Mouse (Mus musculus) gastrocnemius, postnatal 36 days (tissue): ENCODE measurements around the gene Crmp1. TPM values are rescaled to one million over a fixed set of nuclear protein-coding genes. Genes with fewer than 3 reads are reported as not detected.

Experiments
- DNase-seq, 2 experiments: peaks; one replicate each; pipeline ENCODE4 v3.0.0; 2022
- intact Hi-C: fragments of 180-260 bp; cut with DNase I; formaldehyde crosslinking; loops from one replicate; pipeline ENCODE4 v1.15.1; 2025
- total RNA-seq, 2 experiments: library from RNA; stranded (reverse); gene quantifications; 2 replicates each; pipeline ENCODE4 v1.2.3; 2021

Gene Crmp1
- total RNA-seq, 2 experiments from 2014 or later = 0.38 TPM; not detected in 1

DNA sequence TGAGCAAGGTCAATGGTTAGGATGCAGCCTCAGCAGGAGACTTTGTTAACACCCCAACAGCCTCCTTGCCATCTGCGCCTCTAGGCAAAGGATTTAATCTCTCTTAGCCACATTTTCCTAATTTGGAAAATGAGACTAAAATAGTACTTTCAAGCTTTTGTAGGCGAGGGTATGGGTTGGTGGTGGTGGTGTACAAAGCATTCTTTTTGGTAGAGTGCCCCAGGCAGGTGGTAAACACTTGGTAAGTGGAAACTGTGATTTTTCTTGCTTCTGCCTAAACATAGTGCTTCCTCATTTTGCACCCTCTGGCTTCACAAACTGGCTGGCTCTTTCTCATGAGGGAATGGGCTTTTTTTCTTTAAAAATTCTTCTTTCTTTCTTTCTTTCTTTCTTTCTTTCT is 3.1 kb upstream of the Crmp1 start:
- no peak for DNase-seq
- intact Hi-C loops = no loop called here

DNA sequence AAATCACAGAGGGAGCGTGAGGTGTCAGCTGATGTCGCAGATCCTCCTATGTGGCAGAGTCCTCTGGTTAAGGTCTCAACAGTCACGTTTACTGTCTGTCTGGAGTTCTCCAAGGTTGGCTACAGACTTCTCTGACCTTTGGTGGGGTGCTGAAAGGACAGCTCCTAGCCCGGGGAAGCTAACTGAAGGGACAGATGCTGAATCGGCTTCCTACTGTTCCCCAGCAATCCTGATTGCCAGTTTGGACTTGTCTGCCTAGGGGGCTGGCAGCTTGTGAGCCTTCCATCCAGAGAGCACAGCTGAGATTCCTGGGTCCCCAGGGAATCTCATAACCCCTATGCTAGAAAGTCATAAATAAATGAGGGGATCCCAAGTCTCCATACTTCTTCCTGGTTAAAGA is 1.2 kb upstream of the Crmp1 start:
- intact Hi-C loops = no loop called here
- DNase-seq = no peak

DNA sequence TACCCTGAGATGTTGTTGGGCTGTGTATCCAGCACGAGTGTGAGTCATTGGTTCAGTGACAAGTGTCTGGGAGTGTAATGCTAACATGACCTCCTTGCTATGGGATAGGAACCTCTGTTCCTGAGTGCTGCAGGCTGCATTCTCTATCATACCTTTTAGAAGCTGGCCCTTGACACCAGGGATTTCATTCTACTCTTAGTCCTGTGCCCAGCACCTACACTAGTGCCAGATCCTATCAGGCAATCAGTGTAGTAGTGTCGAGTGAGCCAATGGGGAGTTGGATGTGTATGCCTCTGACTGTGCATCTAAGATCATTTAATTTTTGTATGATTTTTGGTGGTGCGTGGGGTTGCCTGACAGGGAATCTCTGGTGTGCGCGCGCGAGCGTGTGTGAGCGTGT is 516 bp upstream of the Crmp1 start:
- no peak for DNase-seq
- intact Hi-C loops = no loop called here

DNA sequence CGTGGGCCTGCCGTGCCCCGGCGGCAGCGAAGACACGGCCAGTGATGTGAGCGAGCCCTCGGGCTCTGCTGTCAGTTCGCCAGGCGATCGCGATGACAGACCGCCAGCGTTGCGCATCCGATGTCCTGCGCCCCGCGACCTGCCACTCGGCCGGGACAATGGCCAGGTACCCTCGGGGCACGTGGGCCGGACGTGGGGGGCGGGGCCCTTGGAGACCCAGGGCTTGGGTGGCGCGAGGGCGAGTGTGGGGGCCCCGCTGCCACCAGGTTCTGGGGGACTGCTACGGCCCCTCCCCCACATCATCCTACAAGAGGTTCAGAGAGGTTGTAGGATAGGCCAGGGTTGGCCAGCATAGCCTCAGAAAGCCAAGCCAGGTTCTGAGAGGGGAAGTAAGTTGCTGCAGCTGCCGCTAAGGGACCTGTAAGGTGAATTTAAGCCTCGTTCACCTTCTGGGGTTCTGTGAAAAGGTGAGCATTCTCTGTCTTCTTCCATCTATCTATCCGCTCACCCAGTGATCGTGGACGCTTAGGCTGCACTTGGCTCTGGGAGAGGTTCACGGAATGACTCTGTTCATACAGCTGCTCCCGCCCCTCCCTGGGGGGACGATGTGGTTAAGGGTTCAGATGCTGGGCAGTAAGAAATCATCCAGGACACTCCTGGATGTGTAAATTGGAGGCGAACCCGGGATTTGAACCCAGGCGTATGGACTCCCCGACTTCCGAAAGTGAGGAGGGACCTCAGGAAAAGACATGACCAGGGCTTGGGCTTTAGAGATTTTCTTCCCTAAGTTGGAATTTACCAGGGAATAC is 824 bp downstream of the Crmp1 start:
- intact Hi-C loops = no loop called here

DNA sequence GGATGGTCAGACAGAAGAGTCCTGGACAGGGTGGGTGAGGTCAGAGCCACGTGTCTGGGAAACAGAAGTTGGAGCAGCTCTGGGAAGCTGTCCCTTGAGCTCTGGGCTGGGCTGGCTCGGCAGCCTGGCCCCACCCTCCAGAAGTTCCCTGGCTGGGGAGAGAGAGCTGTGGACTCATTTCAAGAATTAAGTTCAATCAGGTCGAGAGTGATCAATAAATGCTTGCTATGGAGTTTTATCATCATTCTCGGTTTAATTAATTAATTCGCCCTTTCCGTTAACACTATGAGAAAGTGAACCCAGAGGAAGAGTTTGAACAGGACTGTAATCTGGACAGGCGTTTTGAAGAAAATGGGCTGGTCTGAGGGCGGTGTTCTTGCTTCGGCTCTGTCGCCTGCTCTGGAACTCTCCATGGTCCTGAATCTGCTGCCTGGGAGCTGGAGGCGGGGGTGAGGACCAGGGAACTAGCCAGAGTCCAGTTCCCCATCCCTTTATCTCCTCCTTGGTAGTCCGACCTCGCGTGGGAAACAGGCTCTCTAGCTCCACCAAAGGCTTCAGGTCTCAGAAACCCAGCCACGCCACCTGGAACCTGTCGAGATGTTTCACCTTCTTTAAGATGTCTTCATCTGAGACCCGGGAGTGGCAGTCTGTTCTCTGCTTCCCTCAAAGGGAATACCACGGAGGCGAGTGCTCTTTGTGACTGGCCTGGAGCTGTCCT is 1.6 kb downstream of the Crmp1 start:
- peak in 1 of 2 experiments; percentile 38 for DNase-seq
- intact Hi-C loops = no loop called here

More for the DNA sequence above, 824 bp downstream of the Crmp1 start:
- DNase-seq = no peak

DNA sequence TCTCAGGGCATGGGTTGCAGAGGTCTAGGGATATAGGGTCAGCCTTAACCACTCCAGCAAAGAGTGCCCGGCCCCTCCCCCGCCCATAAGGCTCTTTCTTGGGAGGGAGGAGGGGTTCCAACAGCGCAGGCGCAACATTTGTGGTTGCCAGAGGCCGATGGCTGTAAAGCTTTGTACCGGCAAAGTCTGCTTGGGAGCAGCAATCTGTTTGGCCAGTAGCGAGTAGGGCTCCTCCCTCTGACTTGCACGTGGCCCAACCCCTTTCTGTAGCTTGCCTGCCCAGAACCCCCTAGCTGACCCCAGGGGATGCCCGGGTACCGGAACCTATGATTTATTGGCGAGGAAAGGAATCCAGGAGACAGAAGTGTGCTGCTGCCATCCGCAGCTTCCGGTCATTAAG is 2.4 kb downstream of the Crmp1 start:
- intact Hi-C loops = no loop called here
- DNase-seq = no peak

DNA sequence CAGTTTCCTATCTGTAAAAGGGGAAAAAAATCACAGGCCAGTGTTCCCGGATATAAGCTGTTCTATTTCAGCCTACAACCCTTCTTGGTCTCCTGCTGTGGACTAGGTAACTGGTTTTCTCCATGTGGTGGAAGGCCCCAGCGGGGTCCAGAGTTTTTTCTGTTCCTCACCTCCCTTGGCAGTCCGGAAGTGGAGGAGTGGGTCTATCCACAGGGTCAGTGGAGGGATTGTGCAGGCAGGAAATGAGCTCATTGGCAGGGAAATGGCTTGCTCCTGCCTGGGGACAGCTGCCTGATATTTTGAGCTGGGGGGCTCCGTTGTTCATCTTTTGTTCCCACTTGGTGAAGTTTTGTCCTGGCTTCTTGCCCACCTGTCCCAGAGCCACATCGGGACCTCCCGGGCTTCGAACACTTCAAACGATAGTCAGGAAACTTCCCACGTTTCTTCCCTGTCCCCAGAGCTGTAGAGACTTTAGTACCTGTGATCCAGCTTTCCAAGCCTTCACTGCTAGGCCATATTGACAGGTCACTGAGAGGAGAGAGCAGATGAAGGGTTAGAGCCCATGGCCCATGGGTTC is 3.0 kb downstream of the Crmp1 start:
- intact Hi-C loops = no loop called here
- DNase-seq = no peak

DNA sequence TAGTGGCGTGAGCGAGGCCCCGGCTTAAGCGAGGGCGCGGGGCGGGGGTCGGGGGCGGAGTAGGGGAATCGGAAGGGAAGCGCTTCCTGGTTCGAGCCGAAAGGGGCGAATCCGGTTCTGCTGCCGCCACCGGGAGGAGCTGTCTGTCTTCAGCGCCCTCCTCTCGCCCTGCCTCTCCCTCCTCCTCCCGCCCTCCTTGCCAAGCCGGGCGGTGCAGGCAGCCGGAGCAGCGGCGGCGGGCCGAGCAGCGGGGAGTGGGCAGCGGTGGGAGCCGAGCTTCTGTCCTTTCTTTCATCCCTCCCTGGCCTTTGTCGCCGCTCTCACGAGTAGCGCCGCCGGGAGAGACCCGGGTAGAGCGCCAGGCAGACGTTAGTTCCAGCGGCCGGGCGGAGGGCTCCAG is 3.9 kb downstream of the Crmp1 start:
- DNase-seq = no peak
- intact Hi-C loops = no loop called here

DNA sequence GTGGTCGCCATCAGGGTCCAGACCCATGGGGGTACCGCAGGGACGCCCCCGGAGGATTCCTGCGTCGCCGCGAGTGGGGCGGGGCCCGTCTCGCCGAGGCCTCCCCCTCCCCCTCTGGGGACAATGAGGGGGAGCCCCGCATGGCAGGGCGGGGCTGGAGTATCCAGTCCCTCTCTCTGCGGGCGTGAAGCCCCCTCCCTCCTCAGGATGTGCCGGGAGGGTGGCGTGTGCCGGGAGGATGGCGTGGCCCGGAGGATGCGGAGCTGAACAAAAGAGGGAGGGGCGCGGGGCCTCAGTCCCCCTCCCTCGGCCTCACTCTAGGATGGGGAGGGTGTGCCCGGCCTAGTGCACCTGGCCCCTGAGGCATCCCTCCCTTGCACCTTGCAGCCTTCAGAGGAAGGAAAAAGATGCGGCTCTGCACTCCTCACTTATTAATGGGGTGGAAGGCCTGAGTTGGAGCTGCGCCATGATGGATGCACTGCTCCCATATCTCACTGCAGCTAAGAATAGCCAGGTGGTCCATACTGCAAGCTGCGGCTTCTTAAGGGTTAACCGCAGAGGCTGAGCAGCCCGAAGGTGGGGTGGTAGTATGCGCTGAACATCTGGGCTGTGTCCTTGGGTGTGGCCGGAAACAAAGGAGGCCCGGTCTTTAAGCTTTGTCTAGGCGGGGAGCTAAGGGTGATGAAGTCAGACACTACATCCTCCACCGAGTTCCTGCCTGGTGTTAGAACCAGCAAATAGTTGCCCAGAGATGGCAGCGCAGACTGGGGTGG is 4.6 kb downstream of the Crmp1 start:
- intact Hi-C loops = no loop called here
- no peak for DNase-seq

DNA sequence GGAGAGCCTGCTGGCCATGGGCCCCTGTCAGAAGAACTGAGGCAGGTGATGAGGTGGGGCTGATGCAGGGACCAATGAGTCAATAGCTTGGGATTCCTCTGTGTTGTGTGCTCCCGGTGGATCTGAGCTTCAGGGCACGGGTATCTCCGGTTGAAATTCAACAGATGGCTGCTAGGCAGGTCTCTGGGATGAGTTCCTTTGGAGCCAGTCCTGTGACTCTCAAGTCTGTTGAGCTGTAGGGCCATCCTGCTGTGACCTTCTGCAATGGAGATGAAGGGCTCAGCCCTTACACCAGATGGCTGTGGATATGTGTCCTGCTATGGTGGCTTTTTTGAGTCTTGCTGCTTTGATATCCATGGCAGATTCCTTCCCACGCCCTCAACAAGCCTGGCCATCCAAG is 5.7 kb downstream of the Crmp1 start:
- no peak for DNase-seq
- intact Hi-C loops = no loop called here

DNA sequence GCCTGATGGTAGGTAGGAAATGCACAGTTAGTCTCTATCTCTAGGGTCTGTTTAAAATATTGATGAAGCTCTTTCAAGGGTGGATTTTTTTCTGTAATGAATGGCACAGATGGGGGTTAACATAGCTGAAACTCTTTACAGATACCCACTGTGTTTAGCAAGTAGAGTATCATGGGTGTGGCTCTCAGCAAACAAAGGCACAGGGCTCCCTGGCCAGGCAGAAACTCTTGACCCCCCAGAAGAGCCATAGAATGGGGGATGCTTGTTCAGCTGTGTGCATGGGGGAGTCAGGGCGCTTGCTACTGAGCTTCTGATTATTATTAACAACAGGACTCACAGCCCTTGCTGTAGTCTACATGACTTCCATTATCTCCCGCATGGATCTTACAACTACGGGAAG is 7.1 kb downstream of the Crmp1 start:
- DNase-seq = no peak
- intact Hi-C loops = no loop called here

DNA sequence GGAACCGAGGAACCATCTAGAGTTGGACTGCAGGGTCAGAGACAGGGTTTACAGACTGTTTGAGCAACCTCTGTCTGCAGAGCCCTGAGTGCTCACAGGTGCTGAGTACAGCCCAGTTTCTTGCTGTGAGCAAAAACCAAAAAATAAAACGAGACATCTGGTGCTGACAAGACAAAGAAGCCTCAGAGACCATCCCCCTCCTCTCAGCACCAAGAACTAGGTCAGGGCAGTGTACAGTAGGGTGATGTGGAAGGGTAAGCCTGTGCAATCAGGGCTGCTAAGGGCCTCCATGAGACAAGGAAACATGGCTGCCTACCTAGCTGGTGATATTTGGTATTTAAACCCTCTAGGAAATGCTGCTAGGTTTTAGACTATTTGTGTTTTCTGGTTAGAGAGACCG is 9.9 kb downstream of the Crmp1 start:
- intact Hi-C loops = no loop called here
- no peak for DNase-seq

DNA sequence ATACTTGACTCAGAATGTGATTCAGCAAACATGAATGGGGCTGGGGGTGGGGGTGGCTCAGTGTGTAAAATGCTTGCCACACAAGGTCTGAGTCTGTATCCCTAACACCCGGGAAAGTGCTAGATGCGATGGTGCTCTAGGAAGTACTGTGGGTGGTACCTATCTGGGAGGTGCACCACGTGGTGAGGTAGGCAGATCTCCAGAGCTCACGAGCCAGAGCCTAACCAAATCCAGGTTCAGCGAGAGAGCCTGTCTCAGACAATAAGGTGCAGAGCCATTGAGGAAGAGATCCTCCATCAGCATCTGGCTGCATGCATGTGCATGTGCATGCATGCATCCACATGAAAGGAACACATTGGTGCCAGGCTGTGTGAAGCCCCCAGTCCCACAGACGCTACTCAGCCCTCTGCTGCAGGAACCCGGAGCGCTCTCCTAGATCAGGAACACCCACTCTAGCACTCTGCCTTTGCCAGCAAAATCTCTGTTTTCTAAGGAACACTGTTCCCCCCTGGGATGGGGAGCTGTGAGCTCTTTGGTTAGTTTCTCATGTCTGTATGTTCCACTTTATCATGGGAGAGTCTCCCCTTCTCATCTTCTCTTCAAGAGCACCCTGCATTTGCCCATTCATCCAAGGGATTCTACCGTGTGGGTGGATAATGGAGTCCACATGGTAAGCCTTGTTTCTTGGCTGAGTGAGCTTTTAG is 10.5 kb downstream of the Crmp1 start:
- intact Hi-C loops = no loop called here
- DNase-seq = no peak

DNA sequence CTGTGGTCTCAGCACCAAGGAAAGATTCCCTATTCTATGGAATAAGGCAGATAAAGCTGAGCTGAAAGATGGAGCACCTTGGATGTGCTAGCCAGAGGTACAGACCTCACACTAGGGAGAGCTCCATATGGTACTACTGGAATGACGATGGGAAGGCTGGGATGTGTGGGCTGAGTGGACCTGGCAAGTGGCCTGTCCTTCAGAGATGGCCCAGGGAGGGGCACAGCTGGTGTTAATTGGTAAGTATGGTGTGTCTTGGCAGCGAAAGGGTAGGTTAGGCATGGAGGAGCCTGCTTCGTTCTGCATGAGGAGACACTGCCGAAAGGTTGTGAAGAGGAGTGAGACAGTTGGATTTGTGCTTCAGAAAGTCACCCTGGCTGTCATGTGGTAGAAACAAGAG is 12.8 kb downstream of the Crmp1 start:
- intact Hi-C loops = no loop called here
- no peak for DNase-seq

DNA sequence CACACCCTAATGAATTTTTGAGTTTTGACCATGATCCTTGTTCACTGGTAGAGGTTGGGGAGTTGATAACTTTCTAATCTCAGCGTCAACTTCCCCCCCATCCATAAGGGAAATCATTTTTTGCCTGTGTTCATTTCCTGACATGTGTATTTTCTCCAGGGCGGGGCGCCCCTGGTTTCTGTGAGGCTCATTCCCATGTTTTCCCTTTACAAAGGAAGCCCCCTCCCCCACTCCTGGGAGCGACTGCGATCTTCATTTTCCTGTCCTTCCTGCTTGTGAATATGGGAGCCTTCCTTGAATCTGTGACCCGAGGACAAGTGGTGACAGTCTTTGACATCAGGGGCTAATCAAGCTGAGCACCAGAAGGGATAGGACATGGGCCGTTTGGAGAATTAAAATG is 15.1 kb downstream of the Crmp1 start:
- no peak for DNase-seq
- intact Hi-C loops = no loop called here

DNA sequence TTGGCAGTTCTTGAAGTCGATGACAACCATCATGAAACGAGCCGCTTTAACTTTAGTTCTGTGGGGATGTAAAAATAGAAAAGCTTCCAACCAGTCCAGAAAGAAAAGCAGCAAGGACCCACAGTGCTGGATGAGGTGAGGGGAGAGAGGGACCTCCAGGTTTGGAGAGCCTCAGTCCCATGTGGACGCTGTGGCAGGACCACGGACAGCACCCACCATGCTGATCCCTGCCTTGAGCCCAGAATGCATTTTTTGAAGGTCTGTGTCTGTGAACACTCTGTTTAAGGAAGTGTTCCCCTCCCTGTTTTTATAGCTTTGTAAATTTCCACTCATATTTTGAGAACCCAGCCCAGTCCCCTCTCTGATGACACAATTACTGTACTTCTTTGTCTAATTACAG is 15.5 kb downstream of the Crmp1 start:
- no peak for DNase-seq
- intact Hi-C loops = no loop called here

DNA sequence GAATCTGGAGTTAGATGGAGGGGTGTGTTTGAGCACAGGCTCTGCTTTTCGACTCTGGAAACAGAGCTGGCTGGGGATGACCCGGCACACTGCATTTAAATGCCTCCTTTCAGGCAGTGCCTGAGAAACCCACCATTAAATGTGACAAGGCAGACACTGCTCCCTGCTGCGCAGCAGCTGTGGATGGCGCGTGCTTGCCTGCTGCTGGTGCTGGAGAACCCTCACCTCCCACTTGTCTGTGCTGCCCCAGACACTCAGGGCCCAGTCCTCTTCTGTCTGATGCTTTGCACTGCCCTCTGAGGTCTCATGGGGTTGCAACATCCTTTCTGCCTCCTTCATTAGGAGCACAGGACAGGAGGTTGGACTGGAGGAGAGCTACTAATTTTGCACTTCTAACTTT is 20.0 kb downstream of the Crmp1 start:
- DNase-seq = no peak
- intact Hi-C loops = no loop called here

DNA sequence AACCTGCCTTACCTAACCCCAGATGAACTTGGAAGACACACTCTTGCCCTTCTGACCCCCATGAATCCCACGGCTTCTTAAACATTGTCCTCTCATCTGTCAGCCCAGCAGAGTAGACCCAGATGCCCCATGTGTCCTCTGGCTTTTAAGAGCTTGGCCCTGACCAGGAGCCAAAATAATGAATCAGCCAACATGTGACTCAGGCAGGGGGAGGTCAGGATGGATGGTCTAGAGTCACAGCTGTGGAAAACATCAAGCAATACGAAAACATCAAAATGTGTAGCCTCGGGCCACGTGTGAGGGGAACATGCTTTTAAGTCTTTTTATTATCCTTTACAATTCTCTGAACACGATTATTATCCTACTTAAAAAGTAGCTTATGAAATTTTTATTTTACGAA is 22.1 kb downstream of the Crmp1 start:
- no peak for DNase-seq
- intact Hi-C loops = no loop called here

DNA sequence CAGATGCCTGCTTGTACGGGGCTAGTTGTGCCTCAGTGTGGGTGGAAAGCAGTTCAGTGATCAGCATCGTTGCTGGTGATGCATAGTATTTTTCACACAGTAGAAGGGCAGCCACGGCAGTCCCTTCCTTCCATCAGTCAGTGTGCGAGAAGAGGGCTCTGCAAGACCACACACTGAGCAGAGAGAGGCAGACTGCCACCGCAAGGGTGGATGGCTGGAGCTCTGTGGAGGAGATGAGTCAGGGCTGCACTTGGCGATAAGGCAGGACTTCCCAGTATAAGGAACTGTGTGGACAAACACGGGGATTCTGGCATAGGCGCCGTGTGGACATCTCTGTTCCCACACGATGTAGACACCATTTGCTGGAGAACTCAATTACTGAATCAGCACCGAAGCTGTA is 39.3 kb downstream of the Crmp1 start:
- intact Hi-C loops = no loop called here
- DNase-seq = no peak

DNA sequence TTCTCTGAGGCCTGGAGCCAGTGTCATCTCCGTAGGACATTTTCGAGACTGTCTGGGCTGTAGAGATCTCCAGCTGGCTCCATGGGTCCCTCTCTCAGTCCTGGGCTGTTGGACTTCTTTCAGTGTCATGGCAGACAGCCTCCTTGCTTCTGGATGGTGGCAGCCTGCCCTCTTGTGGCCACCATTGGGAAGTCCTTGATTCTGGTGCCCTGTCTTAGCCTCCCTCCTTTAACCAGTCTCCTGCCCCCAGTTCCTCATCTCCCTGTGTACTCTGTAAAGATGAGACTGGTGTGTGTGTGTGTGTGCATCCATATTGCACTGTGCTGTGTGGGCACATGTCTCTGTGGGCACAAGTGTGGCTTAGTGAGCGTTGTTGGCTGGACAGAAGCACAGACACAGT is 46.6 kb downstream of the Crmp1 start:
- DNase-seq = no peak
- intact Hi-C loops = no loop called here

DNA sequence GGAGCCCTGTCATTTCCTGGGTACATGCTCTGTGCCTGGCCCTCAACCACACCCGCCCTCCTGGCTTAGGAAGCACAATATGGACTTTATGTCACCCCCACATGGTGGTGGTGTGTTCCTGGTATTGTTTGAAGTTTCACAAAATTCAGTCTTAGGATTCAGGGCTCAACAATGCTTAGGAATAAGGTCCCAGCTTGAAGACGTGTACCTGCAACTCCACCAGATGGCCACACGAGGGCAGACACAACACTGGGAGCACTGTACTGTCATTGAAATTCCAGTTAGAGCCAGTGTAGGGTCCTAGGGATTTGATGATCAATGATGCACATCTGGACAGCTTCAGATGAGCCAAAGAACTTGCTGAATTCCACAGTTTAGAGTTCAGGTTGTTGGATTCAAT is 47.5 kb downstream of the Crmp1 start:
- intact Hi-C loops = no loop called here
- DNase-seq = no peak
